Mouse (Mus musculus): ENCODE results near the gene Gk.

Gene Gk

GRCm38 (mm10) chrX:85776544-85777087 is at the start of gene Gk:
Gene Gk (minus strand): TSS chrX:85776819.
- DNase-seq = peak; percentile 96 to 97

- DNase-seq = no peak
Observed at GRCm38 (mm10) chrX:85804706-85805376, 28.2 kb upstream of the Gk start.

- DNase-seq = no peak
Observed at GRCm38 (mm10) chrX:85803006-85803405, 26.4 kb upstream of the Gk start.

DNA sequence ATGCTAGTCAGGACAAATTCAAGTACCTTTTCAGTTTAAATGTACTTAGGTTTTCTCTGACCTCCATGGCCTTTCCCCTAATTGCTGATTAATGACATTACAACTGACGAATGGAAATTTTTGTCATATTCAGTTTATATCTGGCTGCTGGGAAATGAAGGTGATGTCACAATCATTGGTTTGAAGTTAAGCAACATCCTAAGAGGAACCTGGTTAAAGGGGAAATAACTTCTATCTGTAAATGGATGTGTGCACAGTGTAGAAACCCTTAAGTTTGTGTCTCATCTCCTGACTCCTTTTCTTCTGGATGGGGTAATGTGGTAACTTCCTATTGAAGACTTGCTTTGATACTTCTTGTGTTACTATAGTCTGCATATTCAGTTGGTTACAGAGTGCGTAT is 20.8 kb upstream of the Gk start:
- no peak for DNase-seq

- no peak for DNase-seq
Observed at GRCm38 (mm10) chrX:85778346-85778745, 1.7 kb upstream of the Gk start.

- DNase-seq = peak in 1 of 2 experiments; percentile 40
Observed at GRCm38 (mm10) chrX:85777141-85777540, 522 bp upstream of the Gk start.

- peak in 1 of 2 experiments; percentile 45 for DNase-seq
Observed at GRCm38 (mm10) chrX:85775879-85776543, 608 bp downstream of the Gk start.

- DNase-seq = no peak
Observed at GRCm38 (mm10) chrX:85771303-85771702, 5.3 kb downstream of the Gk start.

GRCm38 (mm10) chrX:85770747-85771146 is 5.9 kb downstream of the Gk start:
- DNase-seq = no peak

DNA sequence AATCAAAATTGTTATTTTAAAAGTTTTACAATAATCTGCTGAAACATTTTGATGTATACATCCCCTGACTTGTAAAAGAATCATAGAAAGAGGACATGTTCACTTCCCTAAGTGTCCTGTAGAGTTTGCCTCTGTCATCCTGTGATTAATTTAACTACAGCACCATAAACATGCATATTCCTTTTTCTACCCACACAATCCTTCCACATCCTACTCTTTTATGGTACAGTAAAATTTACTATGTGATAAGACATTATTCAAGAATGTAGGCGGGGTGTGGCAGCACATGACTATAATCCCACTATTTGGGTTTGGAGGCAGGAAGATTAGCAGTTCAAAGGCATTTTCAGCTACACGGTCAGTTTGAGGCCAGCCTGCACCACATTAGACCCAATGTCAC is 8.0 kb downstream of the Gk start:
- no peak for DNase-seq

GRCm38 (mm10) chrX:85756005-85756404 is 20.6 kb downstream of the Gk start:
- DNase-seq = no peak

GRCm38 (mm10) chrX:85743837-85744236 is 32.8 kb downstream of the Gk start:
- DNase-seq = no peak

GRCm38 (mm10) chrX:85733228-85733627 is 43.4 kb downstream of the Gk start:
- DNase-seq = no peak

GRCm38 (mm10) chrX:85731133-85731938 is 45.3 kb downstream of the Gk start:
- no peak for DNase-seq

DNA sequence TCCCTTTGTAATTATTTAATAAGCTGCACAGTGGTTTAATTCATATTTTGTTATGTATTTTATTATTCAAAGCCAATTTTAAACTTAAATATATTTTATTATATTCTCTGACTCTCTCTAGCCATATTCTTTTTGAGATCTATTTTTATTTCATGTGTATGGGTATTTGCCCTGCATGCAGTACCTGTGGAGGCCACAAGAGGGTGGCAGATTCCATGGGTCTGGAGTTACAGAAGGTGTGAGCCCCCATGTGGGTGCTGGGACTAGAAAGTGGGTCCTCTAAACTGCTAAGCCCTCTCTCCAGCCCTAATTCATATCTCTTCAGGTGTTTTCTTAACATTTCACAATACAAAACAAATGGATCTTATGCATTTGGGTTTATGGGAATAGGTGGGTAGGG is 55.4 kb downstream of the Gk start:
- DNase-seq = peak in 1 of 2 experiments; percentile 8

DNA sequence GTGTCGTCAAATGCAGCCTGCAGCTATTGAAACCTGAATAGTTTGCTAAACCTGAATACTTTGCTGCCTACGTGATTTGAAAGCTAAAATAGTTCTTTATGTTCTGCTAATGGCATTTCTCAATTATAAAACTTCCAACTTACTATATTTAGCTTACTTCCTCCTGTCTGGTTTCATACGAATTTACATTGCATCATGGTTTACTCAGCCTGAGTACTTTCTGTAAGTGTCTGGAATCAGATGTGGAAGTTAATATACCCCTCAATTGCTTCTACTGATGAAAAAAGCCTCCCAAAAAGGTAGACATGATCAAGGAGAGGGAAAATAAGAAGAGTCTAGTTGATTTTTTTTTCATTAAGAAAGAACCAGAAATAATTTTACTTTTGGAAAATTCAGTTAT is 66.2 kb downstream of the Gk start:
- no peak for DNase-seq

- DNase-seq = no peak
Observed at GRCm38 (mm10) chrX:85705715-85706114, 70.9 kb downstream of the Gk start.

- DNase-seq = no peak
Observed at GRCm38 (mm10) chrX:85683723-85684122, 92.9 kb downstream of the Gk start.

GRCm38 (mm10) chrX:85682125-85682524 is 94.5 kb downstream of the Gk start:
- DNase-seq = no peak

DNA sequence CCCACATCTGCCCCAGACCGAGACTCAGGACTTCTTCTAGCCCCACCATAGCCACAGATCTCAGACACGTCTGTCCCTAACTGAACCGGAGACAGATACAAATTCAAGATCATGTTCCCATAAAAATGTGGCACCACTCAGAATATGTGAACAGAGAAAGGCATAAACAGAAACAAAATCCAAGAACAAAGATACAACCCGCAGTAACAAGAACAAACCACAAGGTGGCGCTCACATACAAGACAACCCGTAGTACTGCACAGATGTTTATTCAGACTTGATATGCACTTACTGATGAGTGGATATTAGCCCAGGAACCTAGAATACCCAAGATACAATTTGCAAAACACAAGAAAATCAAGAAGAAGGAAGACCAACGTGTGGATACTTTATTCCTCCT is 99.8 kb downstream of the Gk start:
- DNase-seq = peak; percentile 8 to 44

Data from cerebellum, adult 18-20 months (tissue).